Mouse (Mus musculus): ENCODE data around the gene Abca2. TPM values are rescaled to one million over a fixed set of nuclear protein-coding genes. Genes with fewer than 3 reads are reported as not detected.
"Not testable (repeated sequence)": the region's sequence is repeated elsewhere in the genome, so short reads cannot be mapped to it uniquely, and the experiment has no call there.

The Abca2 gene
- polyA plus RNA-seq, 1 experiment from 2014 or later = 13.4 TPM

- no peak overlapping the region for H3K9ac ChIP-seq (replicated peaks)
- H3K36me3 ChIP-seq = no peaks in the 10 kb centered on the region; the same call in 1 of the 2 replicates
- no peak overlapping the region for H3K27ac ChIP-seq (replicated peaks)
- H3K4me2 ChIP-seq = peak overlapping the region; percentile 63
- H3K4me3 ChIP-seq (replicated peaks) = peak overlapping the region; percentile 30
- H3K27me3 ChIP-seq (replicated peaks) = peaks cover 44% of the 10 kb centered on the region
- peaks cover 45% of the 10 kb centered on the region for H3K4me1 ChIP-seq
- H3K9me3 ChIP-seq (replicated peaks) = no peaks in the 10 kb centered on the region
- WGBS = 4% methylated on average over 17 of the region's 17 CpGs
- ATAC-seq (ENCODE audit: low FRiP score) = no peak
These were observed 27.7 kb upstream of the Abca2 start for GRCm38 (mm10) chr2:25400764-25401163.

GRCm38 (mm10) chr2:25402377-25402971 lies 26.0 kb upstream of the Abca2 start:
- peaks cover 2% of the 10 kb centered on the region for H3K36me3 ChIP-seq
- peaks cover 42% of the 10 kb centered on the region for H3K4me1 ChIP-seq
- peak overlapping the region; percentile 99 for H3K9ac ChIP-seq (replicated peaks)
- peak overlapping the region; percentile 74 for H3K4me2 ChIP-seq
- WGBS = under 1% methylated on average over 13 of the region's 13 CpGs
- peaks cover 27% of the 10 kb centered on the region for H3K27me3 ChIP-seq (replicated peaks)
- H3K9me3 ChIP-seq (replicated peaks) = no peaks in the 10 kb centered on the region
- H3K27ac ChIP-seq (replicated peaks) = peak overlapping the region; percentile 87
- peak overlapping the region; percentile 74 for H3K4me3 ChIP-seq (replicated peaks)
- ATAC-seq (ENCODE audit: low FRiP score) = peak; percentile 62

GRCm38 (mm10) chr2:25402972-25403601 lies 25.4 kb upstream of the Abca2 start:
- H3K9ac ChIP-seq (replicated peaks) = peak overlapping the region; percentile 99
- no peaks in the 10 kb centered on the region for H3K9me3 ChIP-seq (replicated peaks)
- peak; percentile 89 for ATAC-seq (ENCODE audit: low FRiP score)
- H3K27me3 ChIP-seq (replicated peaks) = peaks cover 20% of the 10 kb centered on the region
- peaks cover 8% of the 10 kb centered on the region for H3K36me3 ChIP-seq
- peaks cover 42% of the 10 kb centered on the region for H3K4me1 ChIP-seq
- WGBS = under 1% methylated on average over 52 of the region's 54 CpGs
- peak overlapping the region; percentile 74 for H3K4me3 ChIP-seq (replicated peaks)
- peak overlapping the region; percentile 74 for H3K4me2 ChIP-seq
- H3K27ac ChIP-seq (replicated peaks) = peak overlapping the region; percentile 87

GRCm38 (mm10) chr2:25403994-25404393 lies 24.5 kb upstream of the Abca2 start:
- peaks cover 16% of the 10 kb centered on the region for H3K36me3 ChIP-seq
- H3K27me3 ChIP-seq (replicated peaks) = peaks cover 11% of the 10 kb centered on the region
- H3K4me1 ChIP-seq = peaks cover 42% of the 10 kb centered on the region
- 84% methylated on average over 4 of the region's 4 CpGs for WGBS
- H3K27ac ChIP-seq (replicated peaks) = 0 out of 2 replicates have a peak overlapping the region, but pooled peaks have one; percentile 87
- peak overlapping the region; percentile 74 for H3K4me3 ChIP-seq (replicated peaks)
- H3K9ac ChIP-seq (replicated peaks) = peak overlapping the region; percentile 99
- no peaks in the 10 kb centered on the region for H3K9me3 ChIP-seq (replicated peaks)
- H3K4me2 ChIP-seq = peak overlapping the region; percentile 74
- no peak for ATAC-seq (ENCODE audit: low FRiP score)

- H3K4me3 ChIP-seq (replicated peaks) = no peak overlapping the region
- no peak for ATAC-seq (ENCODE audit: low FRiP score)
- H3K27ac ChIP-seq (replicated peaks) = no peak overlapping the region
- 87% methylated on average over 10 of the region's 10 CpGs for WGBS
- peaks cover 21% of the 10 kb centered on the region for H3K4me1 ChIP-seq
- no peak overlapping the region for H3K9ac ChIP-seq (replicated peaks)
- H3K4me2 ChIP-seq = no peak overlapping the region
- H3K27me3 ChIP-seq (replicated peaks) = no peaks in the 10 kb centered on the region
- peaks cover 33% of the 10 kb centered on the region for H3K36me3 ChIP-seq
- no peaks in the 10 kb centered on the region for H3K9me3 ChIP-seq (replicated peaks)
These were observed 19.6 kb upstream of the Abca2 start for GRCm38 (mm10) chr2:25408908-25409307.

GRCm38 (mm10) chr2:25413436-25413835 lies 15.1 kb upstream of the Abca2 start:
- not testable (repeated sequence) for H3K27me3 ChIP-seq (replicated peaks); H3K4me3 ChIP-seq (replicated peaks); H3K27ac ChIP-seq (replicated peaks); H3K9ac ChIP-seq (replicated peaks); H3K4me1 ChIP-seq; ATAC-seq (ENCODE audit: low FRiP score); H3K4me2 ChIP-seq; H3K9me3 ChIP-seq (replicated peaks)
- peaks cover 25% of the 10 kb centered on the region for H3K36me3 ChIP-seq

- Histone ChIP-seq H3K4me3 (replicated peaks) (no peak overlapping the region), H3K4me1 (peaks cover 6% of the 10 kb centered on the region; the same call in 1 of the 2 replicates), H3K9me3 (replicated peaks) (no peaks in the 10 kb centered on the region), H3K36me3 (peaks cover 6% of the 10 kb centered on the region; the same call in 1 of the 2 replicates), H3K9ac (replicated peaks) (0 out of 2 replicates have a peak overlapping the region, but pooled peaks have one; percentile 10), H3K4me2 (no peak overlapping the region), H3K27ac (replicated peaks) (0 out of 2 replicates have a peak overlapping the region, but pooled peaks have one; percentile 33), H3K27me3 (replicated peaks) (no peaks in the 10 kb centered on the region)
- 16% methylated on average over 3 of the region's 3 CpGs for WGBS
- no peak for ATAC-seq (ENCODE audit: low FRiP score)
These were observed 11.1 kb upstream of the Abca2 start for GRCm38 (mm10) chr2:25417426-25417825.

- 22% methylated on average over 3 of the region's 3 CpGs for WGBS
- Histone ChIP-seq H3K4me1 (peaks cover 6% of the 10 kb centered on the region; the same call in 1 of the 2 replicates), H3K4me3 (replicated peaks) (no peak overlapping the region), H3K9ac (replicated peaks) (no peak overlapping the region), H3K4me2 (no peak overlapping the region), H3K27ac (replicated peaks) (no peak overlapping the region), H3K27me3 (replicated peaks) (peaks cover 21% of the 10 kb centered on the region), H3K36me3 (no peaks in the 10 kb centered on the region), H3K9me3 (replicated peaks) (no peaks in the 10 kb centered on the region)
- 0 out of 2 replicates have a peak, but pooled peaks have one; percentile 40 for ATAC-seq (ENCODE audit: low FRiP score)
These were observed 6.6 kb upstream of the Abca2 start for GRCm38 (mm10) chr2:25421896-25422295.

GRCm38 (mm10) chr2:25422587-25423410 lies 5.7 kb upstream of the Abca2 start, which contains the start of gene Fut7:
Gene Fut7 (plus strand): TSS chr2:25423267.
- Histone ChIP-seq H3K9ac (replicated peaks) (no peak within 1 kb of the TSS), H3K36me3 (no peaks in the 10 kb centered on the region), H3K4me2 (no peak within 1 kb of the TSS), H3K27ac (replicated peaks) (no peak within 1 kb of the TSS), H3K9me3 (replicated peaks) (no peaks in the 10 kb centered on the region), H3K27me3 (replicated peaks) (peaks cover 21% of the 10 kb centered on the region), H3K4me1 (peaks cover 3% of the 10 kb centered on the region; the same call in 1 of the 2 replicates), H3K4me3 (replicated peaks) (no peak within 1 kb of the TSS)
- WGBS = 75% methylated on average over 17 of the region's 17 CpGs
- ATAC-seq (ENCODE audit: low FRiP score) = no peak

GRCm38 (mm10) chr2:25423626-25424025 lies 4.9 kb upstream of the Abca2 start:
- H3K4me1 ChIP-seq = peaks cover 8% of the 10 kb centered on the region
- H3K27ac ChIP-seq (replicated peaks) = no peak overlapping the region
- H3K4me2 ChIP-seq = no peak overlapping the region
- no peak overlapping the region for H3K4me3 ChIP-seq (replicated peaks)
- WGBS = 71% methylated on average over 1 of the region's 1 CpGs
- H3K9ac ChIP-seq (replicated peaks) = no peak overlapping the region
- no peak for ATAC-seq (ENCODE audit: low FRiP score)
- H3K9me3 ChIP-seq (replicated peaks) = no peaks in the 10 kb centered on the region
- peaks cover 21% of the 10 kb centered on the region for H3K27me3 ChIP-seq (replicated peaks)
- H3K36me3 ChIP-seq = no peaks in the 10 kb centered on the region

GRCm38 (mm10) chr2:25425481-25425880 lies 3.0 kb upstream of the Abca2 start:
- 0 out of 2 replicates have a peak overlapping the region, but pooled peaks have one; percentile 1 for H3K9ac ChIP-seq (replicated peaks)
- H3K27me3 ChIP-seq (replicated peaks) = peaks cover 21% of the 10 kb centered on the region
- no peak for ATAC-seq (ENCODE audit: low FRiP score)
- H3K4me2 ChIP-seq = no peak overlapping the region
- no peaks in the 10 kb centered on the region for H3K36me3 ChIP-seq
- no peak overlapping the region for H3K27ac ChIP-seq (replicated peaks)
- H3K4me1 ChIP-seq = peaks cover 24% of the 10 kb centered on the region
- no peak overlapping the region for H3K4me3 ChIP-seq (replicated peaks)
- H3K9me3 ChIP-seq (replicated peaks) = no peaks in the 10 kb centered on the region
- WGBS = 48% methylated on average over 27 of the region's 27 CpGs

Measured in neural tube, embryonic 15.5 days (tissue).